Mouse (Mus musculus) brain, embryonic 14.5 days (tissue): ENCODE measurements at regions not wholly inside any gene's neighbourhood (a gene's known extent, or its start where the extent isn't known, plus 50 kb on each side); places are given as distances from the start of the nearest gene placed in this dataset.

ENCODE experiments used
- CTCF ChIP-seq: fragments of 200-500 bp; IDR thresholded peaks from 2 replicates; pipeline ENCODE4 v1.5.1; 2012; ENCODE audit warnings: inconsistent platforms, mild to moderate bottlenecking, moderate library complexity, borderline replicate concordance; ENCODE audit not compliant: insufficient read depth, insufficient read length; ENCODE audit errors: extremely low read depth
- POLR2A ChIP-seq: fragments of 200-500 bp; IDR thresholded peaks from 2 replicates; pipeline ENCODE4 v1.6.1; 2012; ENCODE audit warnings: mild to moderate bottlenecking, inconsistent platforms, borderline replicate concordance; ENCODE audit not compliant: poor library complexity, insufficient read depth, insufficient read length, severe bottlenecking; ENCODE audit errors: extremely low read depth

DNA sequence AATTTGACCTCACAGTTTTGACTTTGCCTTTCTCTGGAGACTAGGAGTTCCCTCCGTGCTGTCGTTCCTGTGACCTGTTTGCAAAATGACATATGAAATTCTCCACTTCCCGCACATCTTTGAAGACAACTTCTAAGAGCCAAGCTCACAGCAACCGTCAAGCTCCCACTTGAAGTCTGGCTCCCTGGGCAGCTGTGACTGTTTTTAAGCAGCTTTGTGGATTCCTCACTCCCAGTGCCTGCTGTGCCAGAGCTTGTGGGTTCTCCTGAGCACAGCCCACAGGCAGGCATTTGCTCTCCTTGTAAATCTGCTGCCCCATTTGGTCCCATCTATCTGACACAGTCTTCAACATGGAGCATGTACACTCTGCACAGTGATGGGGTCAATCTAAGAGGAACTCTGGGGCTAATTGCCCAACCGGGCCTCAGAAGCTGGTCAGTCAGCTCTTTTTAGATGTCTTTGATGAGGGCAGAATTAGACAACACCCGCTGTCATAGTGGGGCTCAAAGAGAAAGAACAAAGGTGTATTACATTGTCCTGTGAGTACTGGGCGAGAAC lies 63.7 kb upstream of the Mylip start:
- no peak for TF ChIP-seq POLR2A
- no peak for TF ChIP-seq CTCF
